Mouse (Mus musculus): Measurements from ENCODE around the gene Dcpp2. TPM values are rescaled to one million over a fixed set of nuclear protein-coding genes. Genes with fewer than 3 reads are reported as not detected.

Dcpp2 gene
- not detected in 2 replicates for polyA plus RNA-seq (2015; fragmentation: Nextera tagmentation; extraction: Ambion mirVana)

DNA sequence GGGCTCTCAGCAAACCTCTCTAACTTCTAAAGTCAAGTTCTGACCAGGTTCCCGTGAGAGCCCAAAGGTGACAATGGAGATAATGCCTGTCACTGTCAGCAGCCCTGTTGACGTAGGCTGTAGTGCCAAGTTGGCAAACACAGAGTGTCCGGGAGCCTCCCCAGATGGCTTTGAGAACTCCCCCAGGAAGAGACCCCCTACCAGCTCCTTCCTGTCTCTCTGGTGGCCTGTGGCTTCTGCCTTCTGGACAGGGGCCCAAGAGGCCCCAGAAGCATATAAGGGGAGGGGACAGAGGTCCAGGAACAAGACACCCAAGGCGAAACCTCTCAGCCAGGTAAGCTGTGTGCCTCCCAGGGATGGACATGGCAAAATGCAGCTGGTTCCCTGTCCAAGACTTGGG is at the start of gene Dcpp2, which contains the start of gene Dcpp1:
Gene Dcpp2 (plus strand): TSS at position 305 of the 400 bp plus-strand sequence.
Gene Dcpp1 (plus strand): TSS at position 301 of the 400 bp plus-strand sequence.

DNA sequence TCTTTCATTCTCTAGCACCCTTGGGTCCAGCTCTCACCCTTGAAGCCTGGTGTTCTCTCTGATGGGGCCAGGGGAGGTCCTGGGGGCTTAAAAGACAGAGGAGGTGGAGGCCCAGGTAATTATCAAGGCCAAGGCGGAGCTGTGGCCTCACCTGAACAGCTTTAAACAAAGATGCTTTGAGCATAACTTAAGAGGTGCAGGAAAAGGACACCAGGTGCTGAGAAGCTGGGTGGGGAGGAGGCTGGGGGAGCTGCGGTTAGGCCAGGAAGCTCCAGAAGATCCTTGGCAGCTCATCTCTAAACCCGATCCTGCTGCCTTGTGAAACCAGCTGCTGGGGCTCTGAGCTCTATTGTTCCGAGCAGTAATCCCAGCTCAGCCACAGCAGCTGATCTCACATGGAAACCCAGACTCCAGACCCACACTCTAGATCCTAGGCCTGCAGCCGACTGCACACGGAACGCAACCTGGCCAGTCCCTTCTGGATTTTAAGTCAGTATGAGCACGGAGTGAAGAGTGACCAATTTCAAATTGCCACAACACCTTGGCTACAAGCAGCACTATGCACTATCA is 44.6 kb upstream of the Dcpp2 start, which contains the start of gene Prss33:
Gene Prss33 (minus strand): TSS at position 51 of the 570 bp plus-strand sequence.

DNA sequence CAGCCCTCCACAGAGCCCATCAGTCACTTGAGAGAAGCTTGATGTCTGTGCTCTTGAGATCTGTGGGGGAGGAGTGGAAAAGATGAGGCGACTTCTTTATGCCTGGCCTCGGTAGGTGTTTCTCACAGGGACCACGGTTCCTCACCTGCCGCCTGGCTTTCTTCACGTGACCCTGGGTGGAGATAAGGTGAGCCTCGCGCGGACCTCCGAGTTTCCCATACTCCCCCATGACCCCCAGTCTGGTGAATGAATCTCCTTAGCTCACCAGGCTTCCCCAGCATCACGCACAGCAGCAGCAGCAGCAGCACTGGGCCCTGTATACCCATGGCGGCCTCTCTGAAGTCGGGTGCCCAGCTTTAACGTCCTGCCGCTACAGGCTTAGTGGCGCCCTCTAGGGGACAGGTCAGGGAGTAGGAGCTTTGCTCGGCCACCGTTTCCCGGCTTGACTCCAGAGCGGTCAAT is 36.8 kb upstream of the Dcpp2 start, which contains the start of the genes Prss32 and Prss41:
Gene Prss32 (plus strand): TSS at position 44 of the 462 bp plus-strand sequence.
Gene Prss41 (minus strand): TSS at position 361 of the 462 bp plus-strand sequence.

DNA sequence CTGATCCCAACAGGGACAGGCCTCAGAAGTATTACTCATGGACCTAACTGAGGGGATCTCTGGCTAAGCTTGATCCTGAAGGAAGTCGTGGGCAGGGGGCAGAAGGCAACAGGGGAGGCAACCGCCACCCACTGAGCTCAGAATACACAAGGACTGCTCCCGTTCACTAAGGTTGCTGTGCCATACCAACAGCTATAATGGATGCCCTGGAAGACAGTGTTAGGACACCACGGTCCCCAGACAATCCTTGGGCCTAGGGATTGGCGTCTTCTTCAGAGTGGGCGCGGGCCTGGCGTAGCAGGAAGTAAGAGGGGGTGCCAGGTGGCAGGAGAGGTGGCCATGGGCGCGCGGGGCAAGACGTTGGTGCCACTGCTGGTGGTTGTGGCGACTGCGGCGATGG is 12.9 kb upstream of the Dcpp2 start, which contains the start of gene Prss21:
Gene Prss21 (plus strand): TSS at position 301 of the 400 bp plus-strand sequence.

DNA sequence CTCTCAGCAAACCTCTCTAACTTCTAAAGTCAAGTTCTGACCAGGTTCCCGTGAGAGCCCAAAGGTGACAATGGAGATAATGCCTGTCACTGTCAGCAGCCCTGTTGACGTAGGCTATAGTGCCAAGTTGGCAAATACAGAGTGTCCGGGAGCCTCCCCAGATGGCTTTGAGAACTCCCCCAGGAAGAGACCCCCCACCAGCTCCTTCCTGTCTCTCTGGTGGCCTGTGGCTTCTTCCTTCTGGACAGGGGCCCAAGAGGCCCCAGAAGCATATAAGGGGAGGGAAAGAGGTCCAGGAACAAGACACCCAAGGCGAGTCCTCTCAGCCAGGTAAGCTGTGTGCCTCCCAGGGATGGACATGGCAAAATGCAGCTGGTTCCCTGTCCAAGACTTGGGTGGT is 36.5 kb downstream of the Dcpp2 start, which contains the start of gene Dcpp3:
Gene Dcpp3 (plus strand): TSS at position 301 of the 400 bp plus-strand sequence.

DNA sequence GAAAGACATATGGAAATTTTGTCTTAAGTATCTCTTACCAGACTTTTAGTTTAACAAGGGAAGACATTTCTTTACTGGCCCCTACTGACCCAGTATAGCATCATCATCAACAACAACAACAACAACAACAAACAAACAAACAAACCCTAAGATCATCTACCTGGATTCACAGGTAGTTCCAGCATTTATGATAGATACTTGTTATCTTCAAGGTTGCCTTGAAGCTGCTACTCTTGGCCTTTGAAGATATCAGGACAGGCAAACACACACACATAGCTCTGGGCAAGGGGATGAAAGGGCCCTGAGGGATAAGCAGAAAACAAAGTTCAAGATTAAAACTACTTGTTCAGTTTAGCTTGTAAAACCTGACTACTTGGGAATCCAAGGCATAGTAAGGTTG is 60.7 kb downstream of the Dcpp2 start, which contains the start of gene Sbp:
Gene Sbp (plus strand): TSS at position 301 of the 400 bp plus-strand sequence.

Other genes with a start within 250 kb of the Dcpp2 start
- gene Mmp25, start 235.6 kb upstream of the Dcpp2 start, polyA plus RNA-seq (2015; fragmentation: Nextera tagmentation; extraction: Ambion mirVana), result 3.0 and 4.4 TPM in 2 replicates
- gene Bicdl2, start 220.4 kb upstream of the Dcpp2 start, polyA plus RNA-seq (2015; fragmentation: Nextera tagmentation; extraction: Ambion mirVana), result 0.11 and 0.35 TPM in 2 replicates
- 43.1 and 43.5 TPM in 2 replicates for gene Hcfc1r1, start 207.3 kb upstream of the Dcpp2 start, polyA plus RNA-seq (2015; fragmentation: Nextera tagmentation; extraction: Ambion mirVana)
- gene Thoc6, start 207.0 kb upstream of the Dcpp2 start, polyA plus RNA-seq (2015; fragmentation: Nextera tagmentation; extraction: Ambion mirVana), result 21.1 and 22.3 TPM in 2 replicates
- gene Tnfrsf12a, start 203.4 kb upstream of the Dcpp2 start, polyA plus RNA-seq (2015; fragmentation: Nextera tagmentation; extraction: Ambion mirVana), result 3.4 and 4.0 TPM in 2 replicates
- gene Cldn6, start 201.6 kb upstream of the Dcpp2 start, polyA plus RNA-seq (2015; fragmentation: Nextera tagmentation; extraction: Ambion mirVana), result 0.11 TPM in 1 of 2 replicates, not detected in the other
- 0.08 TPM in 2 replicates for gene Cldn9, start 196.9 kb upstream of the Dcpp2 start, polyA plus RNA-seq (2015; fragmentation: Nextera tagmentation; extraction: Ambion mirVana)
- 0.11 TPM in 1 of 2 replicates, not detected in the other for gene 1520401A03Rik, start 158.1 kb upstream of the Dcpp2 start, polyA plus RNA-seq (2015; fragmentation: Nextera tagmentation; extraction: Ambion mirVana)
- 37.2 and 39.2 TPM in 2 replicates for gene Pkmyt1, start 154.5 kb upstream of the Dcpp2 start, polyA plus RNA-seq (2015; fragmentation: Nextera tagmentation; extraction: Ambion mirVana)
- 10.5 and 12.2 TPM in 2 replicates for gene Paqr4, start 140.0 kb upstream of the Dcpp2 start, polyA plus RNA-seq (2015; fragmentation: Nextera tagmentation; extraction: Ambion mirVana)
- gene Kremen2, start 135.0 kb upstream of the Dcpp2 start, polyA plus RNA-seq (2015; fragmentation: Nextera tagmentation; extraction: Ambion mirVana), result not detected in 2 replicates
- gene Flywch1, start 109.3 kb upstream of the Dcpp2 start, polyA plus RNA-seq (2015; fragmentation: Nextera tagmentation; extraction: Ambion mirVana), result 19.2 and 22.6 TPM in 2 replicates
- gene Flywch2, start 94.8 kb upstream of the Dcpp2 start, polyA plus RNA-seq (2015; fragmentation: Nextera tagmentation; extraction: Ambion mirVana), result 3.5 and 6.6 TPM in 2 replicates
- gene Srrm2, start 90.3 kb upstream of the Dcpp2 start, polyA plus RNA-seq (2015; fragmentation: Nextera tagmentation; extraction: Ambion mirVana), result 290 and 303 TPM in 2 replicates
- gene Elob, start 51.7 kb upstream of the Dcpp2 start, polyA plus RNA-seq (2015; fragmentation: Nextera tagmentation; extraction: Ambion mirVana), result 632 and 659 TPM in 2 replicates
- not detected in 2 replicates for gene Prss33, start 44.8 kb upstream of the Dcpp2 start, polyA plus RNA-seq (2015; fragmentation: Nextera tagmentation; extraction: Ambion mirVana)
- gene Prss32, start 37.0 kb upstream of the Dcpp2 start, polyA plus RNA-seq (2015; fragmentation: Nextera tagmentation; extraction: Ambion mirVana), result not detected in 2 replicates
- gene Prss41, start 36.7 kb upstream of the Dcpp2 start, polyA plus RNA-seq (2015; fragmentation: Nextera tagmentation; extraction: Ambion mirVana), result not detected in 2 replicates
- gene Prss21, start 12.8 kb upstream of the Dcpp2 start, polyA plus RNA-seq (2015; fragmentation: Nextera tagmentation; extraction: Ambion mirVana), result not detected in 2 replicates
- gene Dcpp1, start within 50 bp of the Dcpp2 start, polyA plus RNA-seq (2015; fragmentation: Nextera tagmentation; extraction: Ambion mirVana), result not detected in 2 replicates
- gene Dcpp3, start 36.6 kb downstream of the Dcpp2 start, polyA plus RNA-seq (2015; fragmentation: Nextera tagmentation; extraction: Ambion mirVana), result not detected in 2 replicates
- gene Sbp, start 60.8 kb downstream of the Dcpp2 start, polyA plus RNA-seq (2015; fragmentation: Nextera tagmentation; extraction: Ambion mirVana), result not detected in 2 replicates
- gene Sbpl, start 74.4 kb downstream of the Dcpp2 start, polyA plus RNA-seq (2015; fragmentation: Nextera tagmentation; extraction: Ambion mirVana), result not detected in 2 replicates
- gene Prss30, start 99.7 kb downstream of the Dcpp2 start, polyA plus RNA-seq (2015; fragmentation: Nextera tagmentation; extraction: Ambion mirVana), result 0.20 and 0.36 TPM in 2 replicates
- gene Prss22, start 117.2 kb downstream of the Dcpp2 start, polyA plus RNA-seq (2015; fragmentation: Nextera tagmentation; extraction: Ambion mirVana), result not detected in 2 replicates
- not detected in 2 replicates for gene Prss27, start 157.3 kb downstream of the Dcpp2 start, polyA plus RNA-seq (2015; fragmentation: Nextera tagmentation; extraction: Ambion mirVana)
- 16.6 and 18.2 TPM in 2 replicates for gene Kctd5, start 192.6 kb downstream of the Dcpp2 start, polyA plus RNA-seq (2015; fragmentation: Nextera tagmentation; extraction: Ambion mirVana)